Mouse (Mus musculus) cortical plate, adult 2 months (tissue): Measurements from ENCODE around the gene Olfr502. TPM values are rescaled to one million over a fixed set of nuclear protein-coding genes. Genes with fewer than 3 reads are reported as not detected.
"Not testable (repeated sequence)": the region's sequence is repeated elsewhere in the genome, so short reads cannot be mapped to it uniquely, and the experiment has no call there.

Experiments used
- H3K27ac ChIP-seq: fragments of 200-500 bp; 2 replicates; pipeline ENCODE4 v1.5.1; 2012; ENCODE audit warnings: low read length, control low read depth, inconsistent platforms; ENCODE audit not compliant: insufficient read depth
- H3K4me1 ChIP-seq: fragments of 200-500 bp; 2 replicates; pipeline ENCODE4 v1.6.1; 2011; ENCODE audit warnings: low read length; ENCODE audit not compliant: control insufficient read depth, insufficient read depth
- H3K4me3 ChIP-seq: fragments of 200-500 bp; 2 replicates; pipeline ENCODE4 v1.5.1; 2011; ENCODE audit warnings: mild to moderate bottlenecking, low read length, control low read depth; ENCODE audit not compliant: insufficient read depth
- CTCF ChIP-seq: fragments of 200-500 bp; IDR thresholded peaks from 2 replicates; pipeline ENCODE4 v1.5.1; 2011; ENCODE audit warnings: mild to moderate bottlenecking, control low read depth, low read length; ENCODE audit not compliant: insufficient read depth; ENCODE audit errors: extremely low read depth
- POLR2A ChIP-seq: fragments of 200-500 bp; IDR thresholded peaks from 2 replicates; pipeline ENCODE4 v1.6.1; 2011; ENCODE audit warnings: mild to moderate bottlenecking, low read length, control low read depth; ENCODE audit not compliant: insufficient read depth; ENCODE audit errors: extremely low read depth
- polyA plus RNA-seq: library from polyadenylated mRNA; depleted of rRNA; stranded (reverse); fragments of >200 nt; gene quantifications from 2 replicates; pipeline ENCODE4 v1.2.3, GENCODE M21; 2012; rRNA removed

Olfr502 gene
- polyA plus RNA-seq: not detected in 2 replicates

GRCm38 (mm10) chr7:108524965-108525364 lies at the start of gene Olfr502:
Olfr502 (minus strand) TSS chr7:108525065.
- no peaks in the 10 kb centered on the region for H3K4me1 ChIP-seq
- TF ChIP-seq POLR2A (no peak), CTCF (no peak)
- H3K4me3 ChIP-seq: no peak within 1 kb of the TSS
- no peak within 1 kb of the TSS for H3K27ac ChIP-seq

GRCm38 (mm10) chr7:108565693-108566092 lies 40.8 kb upstream of the Olfr502 start, which contains the start of gene Olfr504:
Olfr504 (minus strand) TSS chr7:108565793.
- H3K4me1 ChIP-seq: no peaks in the 10 kb centered on the region
- no peak for TF ChIP-seq CTCF
- no peak for TF ChIP-seq POLR2A
- no peak within 1 kb of the TSS for H3K4me3 ChIP-seq
- H3K27ac ChIP-seq: no peak within 1 kb of the TSS

GRCm38 (mm10) chr7:108544227-108544626 lies 19.4 kb upstream of the Olfr502 start, which contains the start of gene Olfr503:
Olfr503 (plus strand) TSS chr7:108544527.
- H3K27ac ChIP-seq, H3K4me3 ChIP-seq, H3K4me1 ChIP-seq: not testable (repeated sequence)

GRCm38 (mm10) chr7:108542416-108542815 lies 17.6 kb upstream of the Olfr502 start:
- Histone ChIP-seq H3K27ac (no peak overlapping the region), H3K4me1 (no peaks in the 10 kb centered on the region), H3K4me3 (no peak overlapping the region)
- no peak for TF ChIP-seq POLR2A
- no peak for TF ChIP-seq CTCF

Other genes starting within 250 kb of the Olfr502 start
- gene Olfr490, start 236.1 kb downstream of the Olfr502 start, polyA plus RNA-seq: not detected in 2 replicates
- gene Olfr491, start 211.6 kb downstream of the Olfr502 start, polyA plus RNA-seq: not detected in 2 replicates
- not detected in 2 replicates for gene Olfr492, start 201.4 kb downstream of the Olfr502 start, polyA plus RNA-seq
- gene Olfr493, start 178.1 kb downstream of the Olfr502 start, polyA plus RNA-seq: not detected in 2 replicates
- not detected in 2 replicates for gene Olfr494, start 159.7 kb downstream of the Olfr502 start, polyA plus RNA-seq
- gene Olfr495, start 131.9 kb downstream of the Olfr502 start, polyA plus RNA-seq: not detected in 2 replicates
- not detected in 2 replicates for gene Olfr497, start 104.6 kb downstream of the Olfr502 start, polyA plus RNA-seq
- not detected in 2 replicates for gene Olfr498, start 59.7 kb downstream of the Olfr502 start, polyA plus RNA-seq
- not detected in 2 replicates for gene Olfr503, start 19.5 kb upstream of the Olfr502 start, polyA plus RNA-seq
- gene Olfr504, start 40.7 kb upstream of the Olfr502 start, polyA plus RNA-seq: not detected in 2 replicates
- gene Olfr506, start 85.7 kb upstream of the Olfr502 start, polyA plus RNA-seq: not detected in 2 replicates
- gene Olfr507, start 96.7 kb upstream of the Olfr502 start, polyA plus RNA-seq: not detected in 2 replicates
- gene Olfr508, start 104.9 kb upstream of the Olfr502 start, polyA plus RNA-seq: not detected in 2 replicates
- not detected in 2 replicates for gene Olfr509, start 126.8 kb upstream of the Olfr502 start, polyA plus RNA-seq
- gene Olfr510, start 141.4 kb upstream of the Olfr502 start, polyA plus RNA-seq: not detected in 2 replicates
- gene Olfr512, start 188.3 kb upstream of the Olfr502 start, polyA plus RNA-seq: not detected in 2 replicates
- not detected in 2 replicates for gene Olfr513, start 225.9 kb upstream of the Olfr502 start, polyA plus RNA-seq